Mouse (Mus musculus) lung, postnatal 14 days (tissue): ENCODE measurements around the gene Mmp11.

Experiments used
- DNase-seq: peaks from one replicate; pipeline ENCODE4 v3.0.0; 2021

The Mmp11 gene

GRCm38 (mm10) chr10:75937851-75938643 lies 1.8 kb upstream of the Mmp11 start:
- no peak for DNase-seq

- DNase-seq: no peak
Measured at GRCm38 (mm10) chr10:75936909-75937667, 792 bp upstream of the Mmp11 start.

- DNase-seq: no peak
Measured at GRCm38 (mm10) chr10:75934991-75935390, 1.3 kb downstream of the Mmp11 start.

GRCm38 (mm10) chr10:75932891-75933290 lies 3.4 kb downstream of the Mmp11 start, which contains the start of gene Chchd10:
TSS of gene Chchd10 (plus strand) at chr10:75933130.
- DNase-seq: no peak

GRCm38 (mm10) chr10:75932081-75932678 lies 4.1 kb downstream of the Mmp11 start:
- peak; percentile 71 for DNase-seq

- DNase-seq: no peak
Measured at GRCm38 (mm10) chr10:75931311-75931710, 5.0 kb downstream of the Mmp11 start.

- DNase-seq: peak; percentile 65
Measured at GRCm38 (mm10) chr10:75930304-75930703, 6.0 kb downstream of the Mmp11 start.

- DNase-seq: no peak
Measured at GRCm38 (mm10) chr10:75926396-75926795, 9.9 kb downstream of the Mmp11 start.

- DNase-seq: no peak
Measured at GRCm38 (mm10) chr10:75924324-75924723, 12.0 kb downstream of the Mmp11 start.

GRCm38 (mm10) chr10:75921726-75922560 lies 14.4 kb downstream of the Mmp11 start:
- DNase-seq: no peak

- DNase-seq: peak; percentile 96
Measured at GRCm38 (mm10) chr10:75921026-75921725, 15.1 kb downstream of the Mmp11 start, which contains the start of gene Smarcb1. TSS of gene Smarcb1 (minus strand) at chr10:75921617.

- DNase-seq: no peak
Measured at GRCm38 (mm10) chr10:75919026-75919425, 17.3 kb downstream of the Mmp11 start.

GRCm38 (mm10) chr10:75916840-75917239 lies 19.5 kb downstream of the Mmp11 start:
- no peak for DNase-seq

GRCm38 (mm10) chr10:75915557-75915956 lies 20.7 kb downstream of the Mmp11 start:
- DNase-seq: no peak

GRCm38 (mm10) chr10:75913013-75913589 lies 23.2 kb downstream of the Mmp11 start:
- no peak for DNase-seq

- DNase-seq: no peak
Measured at GRCm38 (mm10) chr10:75910698-75911097, 25.6 kb downstream of the Mmp11 start.

- no peak for DNase-seq
Measured at GRCm38 (mm10) chr10:75906882-75907281, 29.4 kb downstream of the Mmp11 start.

GRCm38 (mm10) chr10:75904391-75904790 lies 31.9 kb downstream of the Mmp11 start:
- DNase-seq: no peak

- peak; percentile 48 for DNase-seq
Measured at GRCm38 (mm10) chr10:75898846-75899245, 37.5 kb downstream of the Mmp11 start.

GRCm38 (mm10) chr10:75898039-75898564 lies 38.2 kb downstream of the Mmp11 start:
- no peak for DNase-seq

GRCm38 (mm10) chr10:75897373-75897772 lies 38.9 kb downstream of the Mmp11 start:
- peak; percentile 88 for DNase-seq
